Mouse (Mus musculus): ENCODE results near the gene Ubxn11. TPM values are rescaled to one million over a fixed set of nuclear protein-coding genes. Genes with fewer than 3 reads are reported as not detected.

The Ubxn11 gene
- polyA plus RNA-seq, 1 experiment = 28.8 TPM

GRCm38 (mm10) chr4:134087412-134087811, 15.0 kb upstream of the Ubxn11 start:
- H3K4me1 ChIP-seq (ENCODE audit: control insufficient read depth, insufficient read depth, low read length) = no peaks in the 10 kb centered on the region
- 17% methylated on average over 7 of the region's 7 CpGs for WGBS
- TF ChIP-seq POLR2A (IDR thresholded peaks at IDR 0.05; ENCODE audit: borderline replicate concordance, extremely low read depth, low read depth, low read length) (no peak), CTCF (IDR thresholded peaks at IDR 0.05; ENCODE audit: insufficient read depth, low read length) (peak; percentile 85)
- H3K4me3 ChIP-seq (replicated peaks; ENCODE audit: extremely low read depth, low read depth, low read length) = no peak overlapping the region
- peak; percentile 38 for DNase-seq

DNA sequence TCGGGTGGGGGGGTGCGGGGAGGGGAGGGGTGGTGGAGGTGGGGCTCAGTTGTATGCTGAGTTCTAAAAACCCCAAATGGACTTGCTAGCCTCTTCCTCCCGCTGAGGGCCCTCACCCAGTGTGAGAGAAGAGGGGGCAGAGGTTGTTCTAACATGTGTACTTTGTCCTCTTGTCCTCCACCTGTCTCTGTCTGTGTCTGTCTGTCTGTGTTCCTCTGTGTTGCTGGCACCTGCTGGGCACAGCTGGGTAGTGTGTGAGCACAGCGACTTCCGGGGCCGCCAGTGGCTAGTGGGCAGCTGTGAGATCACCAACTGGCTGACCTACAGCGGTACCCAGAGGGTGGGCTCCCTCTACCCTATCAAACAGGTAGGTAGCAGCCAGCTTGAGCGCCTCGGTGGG, 13.3 kb upstream of the Ubxn11 start:
- DNase-seq = no peak
- TF ChIP-seq CTCF (IDR thresholded peaks at IDR 0.05; ENCODE audit: insufficient read depth, low read length) (no peak), POLR2A (IDR thresholded peaks at IDR 0.05; ENCODE audit: borderline replicate concordance, extremely low read depth, low read depth, low read length) (no peak)
- Histone ChIP-seq H3K4me1 (ENCODE audit: control insufficient read depth, insufficient read depth, low read length) (no peaks in the 10 kb centered on the region), H3K4me3 (replicated peaks; ENCODE audit: extremely low read depth, low read depth, low read length) (no peak overlapping the region)
- 70% methylated on average over 9 of the region's 9 CpGs for WGBS

- no peak for DNase-seq
- TF ChIP-seq POLR2A (IDR thresholded peaks at IDR 0.05; ENCODE audit: borderline replicate concordance, extremely low read depth, low read depth, low read length) (no peak), CTCF (IDR thresholded peaks at IDR 0.05; ENCODE audit: insufficient read depth, low read length) (no peak)
- H3K4me3 ChIP-seq (replicated peaks; ENCODE audit: extremely low read depth, low read depth, low read length) = no peak overlapping the region
- no peaks in the 10 kb centered on the region for H3K4me1 ChIP-seq (ENCODE audit: control insufficient read depth, insufficient read depth, low read length)
- 74% methylated on average over 16 of the region's 16 CpGs for WGBS
Measured at GRCm38 (mm10) chr4:134090521-134091224, 11.7 kb upstream of the Ubxn11 start.

- H3K4me1 ChIP-seq (ENCODE audit: control insufficient read depth, insufficient read depth, low read length) = no peaks in the 10 kb centered on the region
Measured at GRCm38 (mm10) chr4:134091225-134091529, 11.2 kb upstream of the Ubxn11 start.

DNA sequence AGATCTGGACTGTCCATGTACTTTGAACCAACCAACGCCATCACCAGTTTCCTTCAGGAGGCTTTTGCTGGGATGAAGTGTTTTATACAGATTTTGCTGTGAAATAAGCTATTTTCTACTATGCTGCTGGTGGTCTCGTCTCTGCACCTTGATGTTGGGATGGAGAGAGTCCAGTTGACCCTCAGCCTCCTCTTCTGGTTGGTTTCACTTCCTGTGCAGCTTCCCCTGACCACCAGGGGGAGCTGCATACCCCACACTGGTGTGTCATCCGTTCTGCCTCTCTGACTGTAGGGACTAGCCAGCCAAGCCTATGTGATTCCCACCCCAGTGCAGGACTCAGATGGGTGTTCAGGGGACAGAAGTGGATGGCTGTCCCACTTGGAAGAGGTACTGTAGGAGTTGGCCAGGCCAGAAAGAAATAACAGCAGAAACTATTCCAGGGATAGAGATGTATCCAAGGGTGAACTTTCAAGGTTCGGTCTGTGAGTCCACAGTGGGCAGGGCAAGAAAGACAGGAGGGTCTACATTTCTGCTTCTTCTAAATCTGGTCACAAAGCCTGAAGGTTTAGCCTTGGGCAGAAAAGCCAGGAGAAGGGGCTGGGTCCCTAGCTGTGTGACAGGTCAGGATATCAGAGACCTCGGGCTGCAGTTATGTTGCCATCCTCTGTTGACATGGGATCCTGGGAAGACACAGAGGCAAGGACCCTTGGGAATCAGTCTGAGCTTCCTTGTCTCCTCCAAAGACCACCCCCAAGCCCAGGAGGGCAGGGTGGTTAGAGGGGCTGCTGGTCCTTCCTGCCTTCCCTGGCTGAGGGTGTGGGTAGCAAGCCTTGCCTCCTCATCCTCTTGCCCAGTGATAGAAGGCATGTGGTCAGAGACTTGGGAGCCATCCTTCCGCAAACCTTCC, 9.7 kb upstream of the Ubxn11 start:
- no peaks in the 10 kb centered on the region for H3K4me1 ChIP-seq (ENCODE audit: control insufficient read depth, insufficient read depth, low read length)

More at GRCm38 (mm10) chr4:134091225-134091529, 11.2 kb upstream of the Ubxn11 start:
- no peak for DNase-seq
- H3K4me3 ChIP-seq (replicated peaks; ENCODE audit: extremely low read depth, low read depth, low read length) = no peak overlapping the region
- no peak for TF ChIP-seq CTCF (IDR thresholded peaks at IDR 0.05; ENCODE audit: insufficient read depth, low read length)
- TF ChIP-seq POLR2A (IDR thresholded peaks at IDR 0.05; ENCODE audit: borderline replicate concordance, extremely low read depth, low read depth, low read length) = no peak
- 82% methylated on average over 6 of the region's 6 CpGs for WGBS

GRCm38 (mm10) chr4:134094004-134094564, 8.3 kb upstream of the Ubxn11 start:
- DNase-seq = no peak
- peak overlapping the region; percentile 17 for H3K4me3 ChIP-seq (replicated peaks; ENCODE audit: extremely low read depth, low read depth, low read length)
- no peak for TF ChIP-seq CTCF (IDR thresholded peaks at IDR 0.05; ENCODE audit: insufficient read depth, low read length)
- TF ChIP-seq POLR2A (IDR thresholded peaks at IDR 0.05; ENCODE audit: borderline replicate concordance, extremely low read depth, low read depth, low read length) = no peak
- WGBS = 74% methylated on average over 7 of the region's 7 CpGs
- H3K4me1 ChIP-seq (ENCODE audit: control insufficient read depth, insufficient read depth, low read length) = no peaks in the 10 kb centered on the region

More for the DNA sequence above, 9.7 kb upstream of the Ubxn11 start:
- TF ChIP-seq CTCF (IDR thresholded peaks at IDR 0.05; ENCODE audit: insufficient read depth, low read length) = peak; percentile 84
- no peak for TF ChIP-seq POLR2A (IDR thresholded peaks at IDR 0.05; ENCODE audit: borderline replicate concordance, extremely low read depth, low read depth, low read length)
- DNase-seq = peak; percentile 56
- peak overlapping the region; percentile 39 for H3K4me3 ChIP-seq (replicated peaks; ENCODE audit: extremely low read depth, low read depth, low read length)
- WGBS = 64% methylated on average over 6 of the region's 6 CpGs

- Histone ChIP-seq H3K4me1 (ENCODE audit: control insufficient read depth, insufficient read depth, low read length) (no peaks in the 10 kb centered on the region), H3K4me3 (replicated peaks; ENCODE audit: extremely low read depth, low read depth, low read length) (peak within 1 kb of the TSS; percentile 17)
- TF ChIP-seq CTCF (IDR thresholded peaks at IDR 0.05; ENCODE audit: insufficient read depth, low read length) = no peak
- no peak for TF ChIP-seq POLR2A (IDR thresholded peaks at IDR 0.05; ENCODE audit: borderline replicate concordance, extremely low read depth, low read depth, low read length)
- WGBS = 66% methylated on average over 3 of the region's 3 CpGs
- DNase-seq = no peak
Measured at GRCm38 (mm10) chr4:134094923-134095547, 7.3 kb upstream of the Ubxn11 start, which contains the start of gene Cd52. Cd52 (minus strand) TSS chr4:134095082.

- 76% methylated on average over 3 of the region's 3 CpGs for WGBS
- TF ChIP-seq POLR2A (IDR thresholded peaks at IDR 0.05; ENCODE audit: borderline replicate concordance, extremely low read depth, low read depth, low read length) (no peak), CTCF (IDR thresholded peaks at IDR 0.05; ENCODE audit: insufficient read depth, low read length) (no peak)
- DNase-seq = no peak
- Histone ChIP-seq H3K4me1 (ENCODE audit: control insufficient read depth, insufficient read depth, low read length) (no peaks in the 10 kb centered on the region), H3K4me3 (replicated peaks; ENCODE audit: extremely low read depth, low read depth, low read length) (no peak overlapping the region)
Measured at GRCm38 (mm10) chr4:134096120-134096519, 6.2 kb upstream of the Ubxn11 start.

DNA sequence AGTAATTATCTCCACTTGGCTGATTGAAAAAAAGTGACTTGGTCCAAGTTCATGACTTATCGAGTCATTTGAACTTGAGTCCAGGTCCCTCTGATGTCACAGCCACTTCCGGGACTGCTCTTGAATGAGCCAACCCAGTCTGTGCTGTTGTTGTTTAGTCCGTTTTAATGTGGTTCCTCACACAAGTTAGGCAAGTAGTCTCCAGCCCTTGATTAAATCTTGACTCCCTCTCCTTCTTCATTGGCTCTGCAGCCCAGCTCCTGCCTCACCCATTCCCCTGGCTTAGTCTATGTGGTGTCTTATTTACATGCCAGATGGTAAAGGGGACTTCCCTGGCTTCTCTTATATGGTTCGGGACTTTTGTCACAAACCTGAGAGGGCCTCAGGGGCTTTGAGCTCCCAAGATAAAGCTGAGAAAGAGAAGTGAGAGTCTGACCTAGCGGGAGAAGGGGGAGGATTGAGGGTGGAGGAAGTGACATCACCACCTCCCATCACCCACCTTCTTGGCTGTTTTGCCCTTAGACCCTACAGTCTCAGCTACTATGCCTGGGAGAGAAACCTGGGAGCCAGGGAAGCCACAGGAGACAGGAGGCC, 5.3 kb upstream of the Ubxn11 start:
- TF ChIP-seq CTCF (IDR thresholded peaks at IDR 0.05; ENCODE audit: insufficient read depth, low read length) (no peak), POLR2A (IDR thresholded peaks at IDR 0.05; ENCODE audit: borderline replicate concordance, extremely low read depth, low read depth, low read length) (no peak)
- 64% methylated on average over 5 of the region's 5 CpGs for WGBS
- no peaks in the 10 kb centered on the region for H3K4me1 ChIP-seq (ENCODE audit: control insufficient read depth, insufficient read depth, low read length)
- no peak overlapping the region for H3K4me3 ChIP-seq (replicated peaks; ENCODE audit: extremely low read depth, low read depth, low read length)
- DNase-seq = no peak
